Mouse (Mus musculus) C3H10T1/2 (cell line): ENCODE data around the gene AC109138.7. TPM values are rescaled to one million over a fixed set of nuclear protein-coding genes. Genes with fewer than 3 reads are reported as not detected.

Experiments
- polyA plus RNA-seq, 2 experiments: library from polyadenylated mRNA; unstranded; fragments of >200 nt; fragmentation: generic; extraction: Trizol; gene quantifications; one replicate each; pipeline ENCODE4 v1.2.1; 2012; ENCODE audit warnings: missing spikeins in 2 of 2

Gene AC109138.7
- polyA plus RNA-seq = 1 to 10 TPM in 1 of 2 experiments, not detected in 1; 3.9 TPM

GRCm38 (mm10) chr19:4214071-4214770 is at the start of gene AC109138.7, which contains the start of gene Clcf1:
Gene AC109138.7 (plus strand): TSS chr19:4214357.
Gene Clcf1 (plus strand): TSS chr19:4214238.

GRCm38 (mm10) chr19:4175368-4175947 is 38.7 kb upstream of the AC109138.7 start, which contains the start of gene Carns1:
Gene Carns1 (minus strand): TSS chr19:4175479.

DNA sequence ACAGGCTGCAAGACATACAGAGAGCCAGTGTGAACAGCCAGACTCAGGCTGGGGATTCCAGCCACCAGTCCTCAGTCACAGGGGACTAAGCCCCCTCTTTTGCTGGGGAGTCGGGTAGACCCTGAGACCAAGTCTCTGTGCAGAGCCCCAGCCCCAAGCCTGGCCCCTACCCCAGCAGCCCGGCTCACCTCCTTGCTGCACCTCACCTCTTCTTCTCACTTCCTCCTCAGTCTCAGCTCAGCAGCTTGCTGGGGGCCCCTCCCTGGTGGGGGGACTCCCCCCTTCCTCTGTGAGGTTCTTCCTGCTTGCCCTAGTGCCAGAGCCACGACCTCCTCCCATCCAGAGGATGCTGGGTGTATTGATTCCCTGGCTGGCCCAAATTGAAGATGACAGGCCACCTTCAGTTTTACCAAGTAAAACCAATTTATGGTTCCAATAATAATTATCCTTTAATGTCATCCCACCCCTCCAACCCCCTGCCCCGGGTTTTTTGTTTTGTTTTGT is 23.3 kb upstream of the AC109138.7 start, which contains the start of gene Tbc1d10c:
Gene Tbc1d10c, minus strand, starts transcription at position 454 of the 504 bp plus-strand sequence.

GRCm38 (mm10) chr19:4191528-4192250 is 22.5 kb upstream of the AC109138.7 start, which contains the start of gene Ppp1ca:
Gene Ppp1ca (plus strand): TSS chr19:4192065.

DNA sequence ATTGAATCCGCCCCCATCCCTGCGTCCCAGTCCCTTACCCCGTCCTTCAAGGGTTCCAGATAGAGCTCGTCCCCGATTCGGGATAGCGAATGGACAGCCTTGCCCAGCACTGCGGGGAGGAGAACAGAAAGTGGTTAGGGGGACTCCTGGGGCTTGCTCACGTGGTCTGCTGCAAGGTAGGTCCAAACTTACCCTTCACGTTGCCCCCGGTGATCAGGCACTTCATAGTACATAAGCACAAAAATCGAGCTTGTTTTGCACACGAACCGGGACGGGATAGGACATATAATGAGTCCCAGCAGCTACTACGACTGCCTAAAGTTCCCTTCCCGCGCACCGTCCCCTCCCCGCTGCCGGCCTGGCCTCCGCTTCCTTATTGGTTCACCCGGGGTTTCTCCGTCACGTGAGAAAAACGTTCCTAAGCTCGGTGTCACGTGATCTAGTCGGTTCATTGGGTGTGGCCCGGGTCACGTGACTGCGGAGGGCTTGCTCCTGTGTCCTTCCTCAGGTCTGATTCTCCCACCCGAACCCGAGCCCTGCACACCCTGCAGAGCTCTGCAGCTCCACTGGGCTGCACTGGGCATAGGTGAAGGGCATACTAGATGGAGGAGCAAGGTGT is 12.8 kb upstream of the AC109138.7 start, which contains the start of gene Rad9a:
Gene Rad9a, minus strand, starts transcription at position 372 of the 619 bp plus-strand sequence.

DNA sequence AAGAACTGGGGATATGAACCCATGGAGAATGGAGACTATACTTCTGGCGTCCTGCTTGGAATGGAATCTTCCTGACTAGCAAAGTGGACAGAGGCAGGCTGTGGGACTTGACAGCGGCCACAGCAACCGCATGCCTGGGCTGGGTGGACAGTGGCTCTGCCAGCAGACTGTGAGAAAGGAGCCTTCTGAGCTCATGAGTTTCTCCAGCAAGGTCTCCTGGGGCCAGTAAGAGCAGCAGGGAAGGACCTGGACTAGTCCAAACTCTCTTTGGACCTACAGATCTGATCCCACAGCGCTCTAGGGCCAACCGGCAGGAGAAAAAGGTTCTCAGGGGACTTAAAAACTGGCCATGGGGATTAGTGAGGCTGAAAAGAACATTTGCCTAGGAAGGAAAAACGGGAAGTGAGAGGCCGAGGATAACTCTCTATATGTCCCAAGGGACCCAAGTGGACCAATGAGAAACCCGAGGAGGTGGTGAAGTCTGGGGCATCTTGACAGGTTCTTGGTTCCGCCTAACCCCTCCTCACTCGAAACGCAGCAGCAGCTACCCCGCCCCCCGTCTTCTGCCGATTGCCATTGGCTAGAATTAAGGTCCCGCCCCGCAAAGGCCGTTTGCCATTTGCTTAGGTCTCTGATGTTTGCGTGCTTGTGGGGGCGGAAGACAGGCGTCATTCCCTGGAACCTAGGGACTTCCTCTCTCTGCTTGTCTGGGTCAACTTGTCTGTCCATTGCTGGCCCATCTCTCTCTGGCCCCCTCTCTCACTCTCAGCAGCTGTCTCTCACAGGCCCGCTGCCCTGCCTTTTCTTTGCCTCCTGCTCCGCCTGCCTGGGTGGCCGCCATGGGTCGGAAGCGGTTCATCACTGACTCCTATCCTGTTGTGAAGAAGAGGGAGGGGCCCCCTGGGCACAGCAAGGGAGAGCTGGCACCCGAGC is 17.4 kb downstream of the AC109138.7 start, which contains the start of gene Pold4:
Gene Pold4, plus strand, starts transcription at position 647 of the 933 bp plus-strand sequence.

DNA sequence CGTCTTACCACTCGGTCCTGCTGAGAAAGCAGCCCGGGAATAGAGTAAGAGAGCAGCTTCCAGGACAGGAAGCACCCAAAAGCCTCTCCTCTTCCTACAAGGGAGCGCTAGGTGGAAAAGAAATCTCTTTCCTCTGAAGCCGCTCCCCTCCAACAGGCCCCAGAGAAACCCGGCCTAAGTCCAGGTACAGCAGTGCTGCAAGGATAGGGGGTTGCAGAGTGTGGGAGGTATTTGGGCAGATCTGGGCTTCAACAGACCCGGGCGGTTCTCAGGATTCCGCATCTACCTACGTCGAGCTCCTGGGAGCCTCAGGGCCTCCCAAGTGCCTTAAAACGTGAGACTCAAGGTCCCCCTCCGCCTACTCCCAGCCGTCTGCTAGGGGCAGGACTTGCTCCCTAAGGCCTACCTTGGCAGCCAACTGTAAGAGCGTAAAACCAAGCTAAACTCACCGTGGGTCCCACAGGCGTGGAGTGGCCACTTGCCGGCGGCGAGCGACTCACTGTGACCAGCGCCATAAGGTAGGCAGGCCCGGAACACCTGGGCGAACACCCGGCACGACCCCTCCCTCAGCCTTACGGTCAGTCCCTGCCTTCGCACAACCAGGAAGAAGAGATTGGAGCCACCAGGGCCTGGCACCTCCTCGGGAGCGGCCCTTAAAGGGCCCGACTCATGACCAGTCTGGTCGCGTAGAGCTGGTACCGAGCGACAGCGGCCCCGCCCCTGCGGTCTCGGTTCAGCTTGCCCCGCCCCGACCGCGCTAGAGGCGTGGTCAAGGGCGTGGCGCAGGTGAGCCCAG is 54.6 kb downstream of the AC109138.7 start, which contains the start of gene Ssh3:
Gene Ssh3, minus strand, starts transcription at position 615 of the 796 bp plus-strand sequence.

Other genes with a start within 250 kb of the AC109138.7 start
- not detected for gene Aldh3b2, start 242.0 kb upstream of the AC109138.7 start, polyA plus RNA-seq
- 10 to 100 TPM in 1 of 2 experiments, 1 to 10 TPM in 1; 7.4 to 28.3 TPM for gene Acy3, start 227.8 kb upstream of the AC109138.7 start, polyA plus RNA-seq
- gene Tbx10, start 221.6 kb upstream of the AC109138.7 start, polyA plus RNA-seq = under 1 TPM in 1 of 2 experiments, not detected in 1; 0.05 TPM
- 10 to 100 TPM; 41.3 to 59.9 TPM for gene Nudt8, start 213.8 kb upstream of the AC109138.7 start, polyA plus RNA-seq
- gene Gm49405, start 213.7 kb upstream of the AC109138.7 start, polyA plus RNA-seq = 1 to 10 TPM in 1 of 2 experiments, under 1 TPM in 1; 0.19 to 1.4 TPM
- 1 to 10 TPM in 1 of 2 experiments, under 1 TPM in 1; 0.41 to 4.0 TPM for gene Doc2g, start 211.0 kb upstream of the AC109138.7 start, polyA plus RNA-seq
- 100 to 1,000 TPM; 253 to 401 TPM for gene Ndufv1, start 201.6 kb upstream of the AC109138.7 start, polyA plus RNA-seq
- gene Gstp1, start 176.4 kb upstream of the AC109138.7 start, polyA plus RNA-seq = 1,000 to 10,000 TPM in 1 of 2 experiments, 100 to 1,000 TPM in 1; 849 to 1,247 TPM
- 10 to 100 TPM in 1 of 2 experiments, 1 to 10 TPM in 1; 1.8 to 13.9 TPM for gene Gstp2, start 168.3 kb upstream of the AC109138.7 start, polyA plus RNA-seq
- under 1 TPM; 0.15 to 0.18 TPM for gene Gstp3, start 154.8 kb upstream of the AC109138.7 start, polyA plus RNA-seq
- not detected for gene Cabp2, start 132.8 kb upstream of the AC109138.7 start, polyA plus RNA-seq
- 100 to 1,000 TPM in 1 of 2 experiments, 10 to 100 TPM in 1; 86.0 to 148 TPM for gene Cdk2ap2, start 117.2 kb upstream of the AC109138.7 start, polyA plus RNA-seq
- 10 to 100 TPM; 48.2 to 61.6 TPM for gene Pitpnm1, start 114.4 kb upstream of the AC109138.7 start, polyA plus RNA-seq
- 100 to 1,000 TPM; 201 to 241 TPM for gene Aip, start 88.5 kb upstream of the AC109138.7 start, polyA plus RNA-seq
- gene Gpr152, start 74.6 kb upstream of the AC109138.7 start, polyA plus RNA-seq = under 1 TPM in 1 of 2 experiments, not detected in 1; 0.09 TPM
- under 1 TPM; 0.14 to 0.38 TPM for gene Cabp4, start 70.3 kb upstream of the AC109138.7 start, polyA plus RNA-seq
- gene Coro1b, start 65.7 kb upstream of the AC109138.7 start, polyA plus RNA-seq = 100 to 1,000 TPM; 256 to 440 TPM
- 1 to 10 TPM; 6.5 to 9.5 TPM for gene Ptprcap, start 60.8 kb upstream of the AC109138.7 start, polyA plus RNA-seq
- 10 to 100 TPM; 28.6 to 29.9 TPM for gene Rps6kb2, start 51.0 kb upstream of the AC109138.7 start, polyA plus RNA-seq
- gene Carns1, start 38.9 kb upstream of the AC109138.7 start, polyA plus RNA-seq = 10 to 100 TPM in 1 of 2 experiments, 1 to 10 TPM in 1; 1.8 to 16.2 TPM
- gene Tbc1d10c, start 23.1 kb upstream of the AC109138.7 start, polyA plus RNA-seq = 1 to 10 TPM in 1 of 2 experiments, under 1 TPM in 1; 0.63 to 1.7 TPM
- 1,000 to 10,000 TPM in 1 of 2 experiments, 100 to 1,000 TPM in 1; 727 to 1,261 TPM for gene Ppp1ca, start 22.3 kb upstream of the AC109138.7 start, polyA plus RNA-seq
- gene Rad9a, start 12.7 kb upstream of the AC109138.7 start, polyA plus RNA-seq = 10 to 100 TPM; 25.1 to 36.1 TPM
- 10 to 100 TPM in 1 of 2 experiments, 1 to 10 TPM in 1; 7.5 to 24.4 TPM for gene Clcf1, start 119 bp upstream of the AC109138.7 start, polyA plus RNA-seq
- gene Pold4, start 17.5 kb downstream of the AC109138.7 start, polyA plus RNA-seq = 100 to 1,000 TPM; 131 to 165 TPM
- gene Ssh3, start 54.8 kb downstream of the AC109138.7 start, polyA plus RNA-seq = 10 to 100 TPM in 1 of 2 experiments, 1 to 10 TPM in 1; 7.4 to 30.3 TPM
- gene Ankrd13d, start 68.8 kb downstream of the AC109138.7 start, polyA plus RNA-seq = 1 to 10 TPM in 1 of 2 experiments, under 1 TPM in 1; 0.77 to 4.5 TPM
- gene Grk2, start 91.9 kb downstream of the AC109138.7 start, polyA plus RNA-seq = 10 to 100 TPM; 37.7 to 44.4 TPM
- 10 to 100 TPM in 1 of 2 experiments, 1 to 10 TPM in 1; 3.2 to 33.4 TPM for gene Kdm2a, start 183.9 kb downstream of the AC109138.7 start, polyA plus RNA-seq
- 10 to 100 TPM; 48.3 to 66.3 TPM for gene Rhod, start 225.1 kb downstream of the AC109138.7 start, polyA plus RNA-seq